Mouse (Mus musculus) ES-E14 (cell line): ENCODE results near the gene Pih1d2. TPM values are rescaled to one million over a fixed set of nuclear protein-coding genes. Genes with fewer than 3 reads are reported as not detected.

Experiments used
- DNase-seq: peaks from one replicate; pipeline ENCODE4 v3.0.0-alpha.2; 2013; ENCODE audit warnings: low read depth, low spot score
- H3K27ac ChIP-seq: 2 replicates; pipeline ENCODE4 v1.5.1; 2012; ENCODE audit warnings: low read depth, mild to moderate bottlenecking, low read length, moderate library complexity, mixed read lengths; ENCODE audit not compliant: poor library complexity, insufficient read depth, severe bottlenecking
- H3K36me3 ChIP-seq: 2 replicates; pipeline ENCODE4 v1.6.1; 2012; ENCODE audit warnings: mild to moderate bottlenecking, low read length, moderate library complexity, mixed read lengths; ENCODE audit not compliant: control insufficient read depth, poor library complexity, insufficient read depth, severe bottlenecking
- H3K4me1 ChIP-seq, 2 experiments: fragments of 150-350 bp in 1 of 2; sonication (generic) in 1 of 2; 2 replicates each; pipeline ENCODE4 v1.6.1; 2012; ENCODE audit warnings: low read length in 2 of 2, mild to moderate bottlenecking in 1 of 2, mixed read lengths in 1 of 2; ENCODE audit not compliant: control insufficient read depth in 2 of 2, insufficient read depth in 2 of 2, poor library complexity in 1 of 2
- H3K4me3 ChIP-seq, 2 experiments: fragments of 150-350 bp in 1 of 2; sonication (generic) in 1 of 2; 2 replicates each; pipeline ENCODE4 v1.5.1; 2012; ENCODE audit warnings: low read length in 2 of 2, low read depth in 1 of 2, mild to moderate bottlenecking in 1 of 2, mixed read lengths in 1 of 2; ENCODE audit not compliant: insufficient read depth in 1 of 2, poor library complexity in 1 of 2, severe bottlenecking in 1 of 2
- H3K9ac ChIP-seq: 2 replicates; pipeline ENCODE4 v1.6.1; 2012; ENCODE audit warnings: low read depth, mild to moderate bottlenecking, low read length, mixed read lengths; ENCODE audit not compliant: poor library complexity, insufficient read depth, severe bottlenecking
- H3K9me3 ChIP-seq: fragments of 150-350 bp; sonication (generic); 2 replicates; pipeline ENCODE4 v1.6.1; 2012; ENCODE audit warnings: low read depth, mild to moderate bottlenecking, low read length; ENCODE audit not compliant: control insufficient read depth, insufficient read depth
- CHD2 ChIP-seq: IDR thresholded peaks from 2 replicates; pipeline ENCODE4 v1.6.1; 2014; ENCODE audit warnings: mild to moderate bottlenecking, low read depth, low read length, inconsistent platforms
- HCFC1 ChIP-seq: IDR thresholded peaks from 2 replicates; pipeline ENCODE4 v1.6.1; 2012; ENCODE audit warnings: low read length, inconsistent platforms, borderline replicate concordance; ENCODE audit not compliant: insufficient read depth
- MAFK ChIP-seq: IDR thresholded peaks from 2 replicates; pipeline ENCODE4 v1.6.1; 2014; ENCODE audit warnings: mild to moderate bottlenecking, low read depth, low read length, inconsistent platforms; ENCODE audit not compliant: insufficient read depth
- ZC3H11A ChIP-seq: IDR thresholded peaks from 2 replicates; pipeline ENCODE4 v1.6.1; 2012; ENCODE audit warnings: low read depth, mild to moderate bottlenecking, inconsistent platforms, low read length, borderline replicate concordance
- ZNF384 ChIP-seq: IDR thresholded peaks from 2 replicates; pipeline ENCODE4 v1.6.1; 2012; ENCODE audit warnings: low read depth, low read length, inconsistent platforms
- in situ Hi-C, 2 experiments: fragments of 600-800 bp; cut with MboI; formaldehyde crosslinking; loops; one replicate each; pipeline ENCODE4 v1.15.1; 2025; ENCODE audit warnings: low sequenced_read_pairs in 2 of 2, inconsistent platforms in 1 of 2; ENCODE audit not compliant: unreplicated experiment in 2 of 2
- total RNA-seq: library from RNA; depleted of rRNA; stranded (reverse); fragments of 300-350 nt; gene quantifications from 2 replicates; pipeline ENCODE4 v1.2.3, GENCODE M21; 2012

Pih1d2 gene
- total RNA-seq, 1 experiment: 2.3 TPM

DNA sequence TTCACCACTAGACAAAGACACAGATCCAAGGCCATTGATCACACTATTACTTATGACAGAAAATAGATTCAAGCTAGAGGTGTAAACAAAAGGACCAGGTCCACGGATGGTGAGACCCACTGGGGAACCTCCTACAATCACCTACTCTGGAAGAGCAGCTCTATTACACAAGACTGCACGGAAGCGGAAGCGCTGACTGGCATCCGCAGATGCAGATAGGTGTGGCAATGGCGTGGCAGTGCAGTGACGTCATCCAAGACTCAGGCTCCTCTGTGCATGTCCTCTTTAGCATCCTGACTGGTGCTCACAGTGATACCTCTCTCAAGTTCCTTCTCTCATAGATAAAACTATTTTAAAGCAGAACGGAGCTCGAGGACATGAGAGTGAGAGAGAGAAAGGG, 24.2 kb upstream of the Pih1d2 start:
- Histone ChIP-seq H3K36me3 (peaks cover 15% of the 10 kb centered on the region), H3K9ac (no peak overlapping the region), H3K4me3 (no peak overlapping the region), H3K4me1 (no peaks in the 10 kb centered on the region), H3K27ac (no peak overlapping the region), H3K9me3 (no peaks in the 10 kb centered on the region)
- no peak for DNase-seq
- TF ChIP-seq ZNF384 (no peak), MAFK (no peak), CHD2 (no peak), HCFC1 (no peak), ZC3H11A (no peak)
- in situ Hi-C loops: no loop called here

DNA sequence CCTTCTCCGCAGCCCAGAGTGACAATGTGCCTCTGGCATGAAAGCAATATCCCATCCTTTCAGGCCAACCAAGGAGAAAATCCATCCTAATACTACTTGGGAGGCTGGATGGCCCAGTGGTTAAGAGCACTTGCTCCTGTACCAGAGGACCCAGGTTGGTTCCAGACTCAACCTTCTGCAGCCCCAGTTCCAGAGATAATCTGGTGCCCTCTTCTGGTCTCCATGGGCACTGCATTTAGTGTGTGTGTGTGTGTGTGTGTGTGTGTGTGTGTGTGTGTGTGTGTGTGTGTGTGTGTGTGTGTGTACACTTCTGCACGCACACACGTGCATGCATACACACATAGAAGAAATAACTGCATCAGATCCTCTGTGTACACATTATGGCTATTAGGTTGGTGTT, 23.6 kb upstream of the Pih1d2 start:
- TF ChIP-seq ZC3H11A (peak; percentile 56; the same call in 1 of the 2 replicates), CHD2 (no peak)
- Histone ChIP-seq H3K4me3 (no peak overlapping the region), H3K27ac (no peak overlapping the region), H3K9ac (no peak overlapping the region), H3K4me1 (no peaks in the 10 kb centered on the region), H3K9me3 (no peaks in the 10 kb centered on the region), H3K36me3 (peaks cover 20% of the 10 kb centered on the region)
- in situ Hi-C loops: no loop called here
- peak; percentile 53 for DNase-seq

DNA sequence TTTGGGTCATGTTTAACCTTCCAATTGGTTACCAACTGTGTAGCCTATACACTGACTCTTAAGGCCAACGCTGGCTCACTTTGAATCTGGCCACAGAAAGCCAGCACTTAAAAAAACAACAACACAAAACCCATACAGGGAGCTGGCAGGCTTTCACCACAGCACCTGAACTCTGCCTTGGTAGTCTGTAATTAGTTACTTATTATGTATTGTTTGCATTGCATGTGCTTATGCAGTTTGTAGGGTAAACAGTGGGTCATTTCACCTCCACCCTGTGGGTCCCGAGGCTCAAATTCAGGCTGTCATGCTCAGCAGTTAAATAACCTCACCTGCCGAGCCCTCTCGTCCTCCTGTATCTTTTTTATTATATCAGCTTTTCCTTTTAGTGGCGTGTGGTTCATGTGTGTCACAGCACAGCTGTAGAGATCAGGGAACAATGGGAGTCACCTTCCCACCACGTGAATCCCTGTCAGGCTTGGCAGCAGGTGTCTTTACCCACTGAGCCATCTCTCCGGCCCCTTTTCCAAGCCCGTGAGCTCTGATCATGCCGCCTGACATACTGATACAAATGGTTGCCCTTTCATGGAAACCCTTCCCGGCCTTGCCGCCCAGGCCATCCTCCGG, 22.2 kb upstream of the Pih1d2 start:
- Histone ChIP-seq H3K27ac (no peak overlapping the region), H3K36me3 (peaks cover 24% of the 10 kb centered on the region), H3K9ac (no peak overlapping the region), H3K4me3 (no peak overlapping the region), H3K9me3 (no peaks in the 10 kb centered on the region), H3K4me1 (no peaks in the 10 kb centered on the region)
- DNase-seq: no peak
- in situ Hi-C loops: no loop called here
- TF ChIP-seq ZC3H11A (no peak), ZNF384 (no peak), CHD2 (no peak), MAFK (no peak), HCFC1 (no peak)

DNA sequence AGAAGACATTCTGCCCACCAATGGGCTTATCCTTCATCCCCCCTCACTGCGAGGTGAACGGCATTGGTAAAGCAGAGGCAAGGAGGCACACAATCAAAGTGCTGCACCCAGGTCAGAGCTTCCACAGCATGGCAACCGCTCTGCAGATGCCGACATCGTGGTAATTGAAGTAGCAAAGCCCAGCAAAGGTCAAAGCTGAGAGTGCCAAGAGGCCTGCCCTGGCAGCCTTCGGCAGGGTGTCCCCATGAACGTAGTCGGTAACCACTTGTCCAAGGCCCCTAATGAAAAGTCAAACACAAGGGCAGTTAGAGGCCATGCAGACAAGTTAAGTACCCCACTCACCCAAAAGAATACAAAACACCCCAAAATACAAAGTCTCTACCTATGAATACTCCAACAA, 20.1 kb upstream of the Pih1d2 start:
- peaks cover 29% of the 10 kb centered on the region for H3K36me3 ChIP-seq
- H3K9ac ChIP-seq: no peak overlapping the region
- in situ Hi-C loops: no loop called here
- no peaks in the 10 kb centered on the region for H3K9me3 ChIP-seq
- no peaks in the 10 kb centered on the region for H3K4me1 ChIP-seq
- H3K27ac ChIP-seq: no peak overlapping the region
- DNase-seq: no peak
- TF ChIP-seq ZC3H11A: no peak
- TF ChIP-seq HCFC1: no peak
- no peak for TF ChIP-seq CHD2
- no peak for TF ChIP-seq MAFK
- no peak for TF ChIP-seq ZNF384
- H3K4me3 ChIP-seq: no peak overlapping the region

DNA sequence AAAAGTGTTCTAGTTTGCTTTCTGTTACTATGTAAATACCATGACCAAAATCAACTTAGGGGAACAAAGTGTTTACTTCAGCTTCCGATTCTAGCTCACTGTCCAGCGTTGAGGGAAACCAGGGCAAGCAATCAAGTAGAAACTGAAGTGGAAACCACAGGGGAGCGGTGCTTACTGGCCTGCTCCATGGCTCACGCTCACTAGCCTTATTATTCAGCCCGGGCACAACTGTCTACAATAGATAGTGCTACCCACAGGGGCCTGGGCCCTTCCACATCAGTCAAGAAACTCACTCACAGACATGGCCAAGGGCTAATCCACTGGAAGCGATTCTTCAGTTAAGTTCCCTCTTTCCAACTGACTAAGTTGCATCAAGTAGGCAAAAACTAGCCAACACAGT, 15.6 kb upstream of the Pih1d2 start:
- Histone ChIP-seq H3K9ac (no peak overlapping the region), H3K4me1 (peaks cover 0 to 5% of the 10 kb centered on the region in 2 experiments; a peak in 1 of 4 replicates), H3K36me3 (peaks cover 26% of the 10 kb centered on the region), H3K4me3 (no peak overlapping the region), H3K27ac (no peak overlapping the region), H3K9me3 (no peaks in the 10 kb centered on the region)
- TF ChIP-seq MAFK: no peak
- no peak for TF ChIP-seq ZC3H11A
- no peak for TF ChIP-seq ZNF384
- no peak for TF ChIP-seq HCFC1
- TF ChIP-seq CHD2: no peak
- DNase-seq: no peak
- in situ Hi-C loops: no loop called here
